Mouse (Mus musculus) intestine, embryonic 14.5 days (tissue): Measurements from ENCODE around the gene Eml1. TPM values are rescaled to one million over a fixed set of nuclear protein-coding genes. Genes with fewer than 3 reads are reported as not detected.

Experiments
- ATAC-seq: fragments of 200-750 bp; cut with Nextera tagmentation; replicated peaks from 2 replicates; pipeline ENCODE4 v1.8.0; 2017; ENCODE audit warnings: low read depth, moderate number of reproducible peaks, moderate TSS enrichment, moderate library complexity; ENCODE audit not compliant: low FRiP score, low TSS enrichment
- DNase-seq: peaks from one replicate; pipeline ENCODE4 v3.0.0-alpha.2; 2018; ENCODE audit warnings: low spot score
- H3K27ac ChIP-seq: fragments of 300-500 bp; sonication (generic); 2 replicates; pipeline ENCODE4 v1.5.1; 2014; ENCODE audit warnings: low read depth, mild to moderate bottlenecking, control low read depth
- H3K27me3 ChIP-seq: fragments of 300-500 bp; sonication (generic); replicated peaks from 2 replicates; pipeline ENCODE4 v1.6.1; 2014; ENCODE audit warnings: low read length, control low read depth; ENCODE audit not compliant: control insufficient read depth, insufficient read depth
- H3K36me3 ChIP-seq: fragments of 300-500 bp; sonication (generic); 2 replicates; pipeline ENCODE4 v1.6.1; 2014; ENCODE audit warnings: low read length, control low read depth; ENCODE audit not compliant: control insufficient read depth, insufficient read depth
- H3K4me1 ChIP-seq: fragments of 300-500 bp; sonication (generic); replicated peaks from 2 replicates; pipeline ENCODE4 v1.6.1; 2014; ENCODE audit warnings: low read length, control low read depth, mixed read lengths; ENCODE audit not compliant: control insufficient read depth, insufficient read depth
- H3K4me2 ChIP-seq: fragments of 300-500 bp; sonication (generic); 2 replicates; pipeline ENCODE4 v1.6.1; 2014; ENCODE audit warnings: low read length
- H3K4me3 ChIP-seq: fragments of 300-500 bp; sonication (generic); 2 replicates; pipeline ENCODE4 v1.5.1; 2014; ENCODE audit warnings: low read depth, low read length, control low read depth, mixed read lengths
- H3K9ac ChIP-seq: fragments of 300-500 bp; sonication (generic); 2 replicates; pipeline ENCODE4 v1.6.1; 2014; ENCODE audit warnings: mild to moderate bottlenecking, low read length
- H3K9me3 ChIP-seq: fragments of 300-500 bp; sonication (generic); 2 replicates; pipeline ENCODE4 v1.6.1; 2016; ENCODE audit warnings: low read length, control low read depth; ENCODE audit not compliant: control insufficient read depth
- WGBS: fragments of 180-500 bp; shearing (Covaris S2); extraction: QIAGEN DNeasy Blood & Tissue Kit; methylation state at CpG from one replicate; pipeline ENCODE4 v1.1.7; 2014; 5-methylcytosine and 5-hydroxymethylcytosine counted together
- polyA plus RNA-seq: library from polyadenylated mRNA; unstranded; fragments of >200 nt; fragmentation: Nextera tagmentation; extraction: Ambion mirVana; gene quantifications from 2 replicates; pipeline ENCODE4 v1.2.1, GENCODE M21; 2014

The Eml1 gene
- polyA plus RNA-seq, 1 experiment from 2014 or later: 72.4 TPM

GRCm38 (mm10) chr12:108348151-108348550 is 22.6 kb upstream of the Eml1 start:
- Histone ChIP-seq H3K9me3 (no peaks in the 10 kb centered on the region), H3K4me3 (no peak overlapping the region), H3K4me1 (peaks cover 5% of the 10 kb centered on the region; the same call in 1 of the 2 replicates), H3K4me2 (no peak overlapping the region), H3K27ac (no peak overlapping the region), H3K9ac (no peak overlapping the region), H3K36me3 (no peaks in the 10 kb centered on the region), H3K27me3 (peaks cover 19% of the 10 kb centered on the region)
- no peak for DNase-seq
- ATAC-seq: no peak
- WGBS: 84% methylated on average over 8 of the region's 8 CpGs

GRCm38 (mm10) chr12:108349026-108349425 is 21.7 kb upstream of the Eml1 start:
- peaks cover 5% of the 10 kb centered on the region; the same call in 1 of the 2 replicates for H3K4me1 ChIP-seq
- H3K4me3 ChIP-seq: no peak overlapping the region
- no peak overlapping the region for H3K27ac ChIP-seq
- WGBS: 56% methylated on average over 5 of the region's 5 CpGs
- no peak for DNase-seq
- H3K4me2 ChIP-seq: no peak overlapping the region
- peaks cover 24% of the 10 kb centered on the region for H3K27me3 ChIP-seq
- no peak for ATAC-seq
- no peaks in the 10 kb centered on the region for H3K36me3 ChIP-seq
- no peak overlapping the region for H3K9ac ChIP-seq
- H3K9me3 ChIP-seq: no peaks in the 10 kb centered on the region

- Histone ChIP-seq H3K4me3 (no peak overlapping the region), H3K27me3 (peaks cover 24% of the 10 kb centered on the region), H3K36me3 (no peaks in the 10 kb centered on the region), H3K9me3 (no peaks in the 10 kb centered on the region; the same call in 1 of the 2 replicates), H3K9ac (no peak overlapping the region), H3K4me2 (no peak overlapping the region), H3K4me1 (peaks cover 5% of the 10 kb centered on the region; the same call in 1 of the 2 replicates), H3K27ac (no peak overlapping the region)
- WGBS: 84% methylated on average over 10 of the region's 10 CpGs
- DNase-seq (no peak), ATAC-seq (no peak)
These were observed 19.8 kb upstream of the Eml1 start for GRCm38 (mm10) chr12:108350931-108351330.

- ATAC-seq (no peak), DNase-seq (peak; percentile 72)
- WGBS: 9% methylated on average over 35 of the region's 35 CpGs
- H3K27me3 ChIP-seq: peaks cover 24% of the 10 kb centered on the region
- H3K4me1 ChIP-seq: peaks cover 5% of the 10 kb centered on the region; the same call in 1 of the 2 replicates
- H3K36me3 ChIP-seq: no peaks in the 10 kb centered on the region
- no peaks in the 10 kb centered on the region; the same call in 1 of the 2 replicates for H3K9me3 ChIP-seq
- peak overlapping the region; percentile 18 for H3K4me3 ChIP-seq
- H3K27ac ChIP-seq: no peak overlapping the region
- no peak overlapping the region for H3K9ac ChIP-seq
- peak overlapping the region; percentile 39 for H3K4me2 ChIP-seq
These were observed 18.2 kb upstream of the Eml1 start for GRCm38 (mm10) chr12:108352371-108353136.

DNA sequence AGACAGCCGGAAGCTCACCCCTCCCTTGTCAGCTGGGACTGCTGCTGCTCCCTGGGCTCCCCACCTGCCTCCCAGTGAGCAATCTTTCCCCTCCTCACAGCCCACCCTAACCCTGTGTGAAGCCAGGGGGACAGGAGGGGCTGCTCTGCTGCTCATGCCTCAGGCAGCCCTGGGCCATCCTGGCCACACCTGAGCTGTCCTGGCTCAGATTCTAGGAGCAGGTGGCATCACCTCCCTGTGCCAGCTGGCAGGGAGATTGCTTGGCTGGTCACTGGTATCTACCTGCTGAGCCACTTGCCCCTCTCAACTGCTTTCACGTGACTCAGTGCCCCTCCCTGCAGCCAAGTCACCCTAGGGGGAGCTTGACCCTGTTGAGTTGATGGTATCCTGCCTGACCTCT is 16.5 kb upstream of the Eml1 start:
- ATAC-seq (no peak), DNase-seq (no peak)
- H3K4me3 ChIP-seq: no peak overlapping the region
- H3K4me1 ChIP-seq: peaks cover 5% of the 10 kb centered on the region; the same call in 1 of the 2 replicates
- H3K36me3 ChIP-seq: no peaks in the 10 kb centered on the region
- no peaks in the 10 kb centered on the region; the same call in 1 of the 2 replicates for H3K9me3 ChIP-seq
- H3K27me3 ChIP-seq: peaks cover 24% of the 10 kb centered on the region
- H3K4me2 ChIP-seq: no peak overlapping the region
- H3K27ac ChIP-seq: no peak overlapping the region
- WGBS: 81% methylated on average over 2 of the region's 2 CpGs
- H3K9ac ChIP-seq: no peak overlapping the region

DNA sequence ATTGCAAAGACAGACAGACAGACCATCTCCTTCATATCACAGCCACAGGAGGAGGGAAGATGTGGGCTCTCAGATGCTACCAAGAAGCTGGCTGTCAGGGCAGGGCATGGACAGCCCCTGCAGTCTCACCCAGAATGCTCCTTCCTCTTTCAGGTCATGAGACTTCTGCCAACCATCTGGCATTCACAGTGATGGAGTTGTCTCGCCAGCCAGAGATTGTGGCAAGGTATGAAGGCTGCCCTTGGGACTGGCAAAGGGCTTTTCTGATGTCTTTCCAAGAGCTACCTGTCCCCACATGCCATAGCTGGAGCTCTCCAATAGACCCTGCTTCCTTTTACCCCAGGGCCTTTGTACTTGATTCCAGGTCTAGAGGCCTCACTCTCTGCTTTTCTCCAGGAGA is 15.5 kb upstream of the Eml1 start:
- Histone ChIP-seq H3K9me3 (no peaks in the 10 kb centered on the region; the same call in 1 of the 2 replicates), H3K9ac (no peak overlapping the region), H3K4me2 (no peak overlapping the region), H3K27ac (no peak overlapping the region), H3K36me3 (no peaks in the 10 kb centered on the region), H3K4me3 (no peak overlapping the region), H3K4me1 (peaks cover 5% of the 10 kb centered on the region; the same call in 1 of the 2 replicates), H3K27me3 (peaks cover 24% of the 10 kb centered on the region)
- ATAC-seq (no peak), DNase-seq (no peak)
- 83% methylated on average over 1 of the region's 1 CpGs for WGBS

DNA sequence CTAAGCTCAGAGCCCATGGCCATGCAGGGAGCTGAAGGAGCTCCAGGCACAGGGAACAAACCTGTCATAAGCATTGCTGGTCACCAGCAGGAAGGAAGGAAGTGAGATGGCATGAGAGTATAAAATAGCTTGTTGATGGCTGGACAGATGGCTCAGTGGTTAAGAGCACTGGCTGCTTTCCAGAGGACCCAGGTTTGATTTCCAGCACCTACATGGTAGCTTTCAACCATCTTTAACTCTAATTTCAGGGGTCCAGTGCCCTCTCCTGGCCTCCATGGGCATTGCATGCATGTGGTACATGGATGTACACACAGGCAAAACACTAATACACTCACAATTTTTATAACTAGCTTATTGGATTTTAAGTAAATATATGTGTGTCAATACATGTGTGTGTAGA is 14.8 kb upstream of the Eml1 start:
- no peaks in the 10 kb centered on the region; the same call in 1 of the 2 replicates for H3K9me3 ChIP-seq
- H3K27me3 ChIP-seq: peaks cover 23% of the 10 kb centered on the region
- DNase-seq (no peak), ATAC-seq (no peak)
- H3K4me1 ChIP-seq: peaks cover 5% of the 10 kb centered on the region; the same call in 1 of the 2 replicates
- no peak overlapping the region for H3K9ac ChIP-seq
- no peaks in the 10 kb centered on the region for H3K36me3 ChIP-seq
- no peak overlapping the region for H3K4me3 ChIP-seq
- H3K4me2 ChIP-seq: no peak overlapping the region
- H3K27ac ChIP-seq: no peak overlapping the region

- H3K4me2 ChIP-seq: no peak overlapping the region
- 8% methylated on average over 5 of the region's 5 CpGs for WGBS
- H3K27ac ChIP-seq: no peak overlapping the region
- no peak overlapping the region for H3K4me3 ChIP-seq
- no peaks in the 10 kb centered on the region for H3K27me3 ChIP-seq
- H3K4me1 ChIP-seq: peaks cover 12% of the 10 kb centered on the region
- H3K36me3 ChIP-seq: no peaks in the 10 kb centered on the region
- DNase-seq (peak; percentile 94), ATAC-seq (peak; percentile 75)
- H3K9ac ChIP-seq: no peak overlapping the region
- no peaks in the 10 kb centered on the region for H3K9me3 ChIP-seq
These were observed 7.0 kb upstream of the Eml1 start for GRCm38 (mm10) chr12:108363796-108364195.

GRCm38 (mm10) chr12:108365340-108365739 is 5.4 kb upstream of the Eml1 start:
- H3K27ac ChIP-seq: 0 out of 2 replicates have a peak overlapping the region, but pooled peaks have one; percentile 16
- H3K9ac ChIP-seq: no peak overlapping the region
- 11% methylated on average over 3 of the region's 3 CpGs for WGBS
- no peak overlapping the region for H3K4me2 ChIP-seq
- H3K27me3 ChIP-seq: no peaks in the 10 kb centered on the region
- ATAC-seq: peak; percentile 54; the same call in 1 of the 2 replicates
- peaks cover 12% of the 10 kb centered on the region for H3K4me1 ChIP-seq
- H3K9me3 ChIP-seq: no peaks in the 10 kb centered on the region
- no peak overlapping the region for H3K4me3 ChIP-seq
- no peaks in the 10 kb centered on the region for H3K36me3 ChIP-seq
- peak; percentile 66 for DNase-seq
